Mouse (Mus musculus) midbrain, embryonic 16.5 days (tissue): ENCODE measurements at regions not wholly inside any gene's neighbourhood (a gene's known extent, or its start where the extent isn't known, plus 50 kb on each side); places are given as distances from the start of the nearest gene placed in this dataset.

ENCODE experiments used
- ATAC-seq: fragments of 200-750 bp; cut with Nextera tagmentation; 2 replicates; pipeline ENCODE4 v1.8.0; 2017; ENCODE audit warnings: moderate TSS enrichment
- H3K27ac ChIP-seq: fragments of 300-500 bp; sonication (generic); 2 replicates; pipeline ENCODE4 v1.5.1; 2014; ENCODE audit warnings: mild to moderate bottlenecking, low read length, mixed read lengths
- H3K27me3 ChIP-seq: fragments of 300-500 bp; sonication (generic); 2 replicates; pipeline ENCODE4 v1.6.1; 2014; ENCODE audit warnings: low read depth, low read length, mixed read lengths; ENCODE audit not compliant: control insufficient read depth, insufficient read depth
- H3K36me3 ChIP-seq: fragments of 300-500 bp; sonication (generic); 2 replicates; pipeline ENCODE4 v1.6.1; 2014; ENCODE audit warnings: mild to moderate bottlenecking, low read length, moderate library complexity, mixed read lengths; ENCODE audit not compliant: control insufficient read depth, insufficient read depth
- H3K4me1 ChIP-seq: fragments of 300-500 bp; sonication (generic); 2 replicates; pipeline ENCODE4 v1.6.1; 2014; ENCODE audit warnings: mild to moderate bottlenecking, low read length, mixed read lengths; ENCODE audit not compliant: control insufficient read depth, insufficient read depth
- H3K4me2 ChIP-seq: fragments of 300-500 bp; sonication (generic); 2 replicates; pipeline ENCODE4 v1.6.1; 2014; ENCODE audit warnings: mild to moderate bottlenecking, low read length, mixed read lengths
- H3K4me3 ChIP-seq: fragments of 300-500 bp; sonication (generic); 2 replicates; pipeline ENCODE4 v1.5.1; 2014; ENCODE audit warnings: low read depth, mild to moderate bottlenecking, low read length, moderate library complexity, mixed read lengths
- H3K9ac ChIP-seq: fragments of 300-500 bp; sonication (generic); 2 replicates; pipeline ENCODE4 v1.6.1; 2014; ENCODE audit warnings: low read depth, low read length, mixed read lengths
- H3K9me3 ChIP-seq: fragments of 300-500 bp; sonication (generic); replicated peaks from 2 replicates; pipeline ENCODE4 v1.6.1; 2014; ENCODE audit warnings: mild to moderate bottlenecking, low read length, mixed read lengths; ENCODE audit not compliant: control insufficient read depth, poor library complexity, severe bottlenecking
- WGBS: fragments of 180-500 bp; shearing (Covaris S2); extraction: QIAGEN DNeasy Blood & Tissue Kit; methylation state at CpG from one replicate; pipeline ENCODE4 v1.1.7; 2014; 5-methylcytosine and 5-hydroxymethylcytosine counted together

DNA sequence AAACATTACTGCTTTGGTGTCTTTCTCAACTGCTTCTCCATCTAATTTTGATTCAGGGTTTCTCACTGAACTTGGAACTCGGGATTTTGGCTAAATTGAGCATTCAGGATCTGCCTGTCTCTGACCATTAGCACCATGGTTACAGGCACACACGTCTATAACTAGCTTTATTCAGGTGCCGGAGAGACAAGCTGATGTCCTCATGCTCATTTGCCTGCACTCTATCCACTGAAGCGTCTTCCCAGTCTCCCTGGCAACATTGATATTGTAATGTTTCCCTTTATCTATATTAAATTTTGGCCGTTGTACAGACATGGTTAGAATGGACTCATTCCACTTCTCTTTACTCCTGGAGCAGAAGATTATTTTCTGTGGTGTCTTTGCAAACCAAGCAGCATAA is 520.3 kb downstream of the Lmo7 start:
- ATAC-seq, result peak; percentile 51; the same call in 1 of the 2 replicates
- Histone ChIP-seq H3K27ac (peak overlapping the region; percentile 41; the same call in 1 of the 2 replicates), H3K36me3 (no peaks in the 10 kb centered on the region), H3K9ac (no peak overlapping the region), H3K9me3 (no peaks in the 10 kb centered on the region), H3K4me1 (peaks cover 13% of the 10 kb centered on the region), H3K27me3 (no peaks in the 10 kb centered on the region), H3K4me2 (no peak overlapping the region), H3K4me3 (no peak overlapping the region)
- WGBS, result 31% methylated on average over 5 of the region's 5 CpGs

DNA sequence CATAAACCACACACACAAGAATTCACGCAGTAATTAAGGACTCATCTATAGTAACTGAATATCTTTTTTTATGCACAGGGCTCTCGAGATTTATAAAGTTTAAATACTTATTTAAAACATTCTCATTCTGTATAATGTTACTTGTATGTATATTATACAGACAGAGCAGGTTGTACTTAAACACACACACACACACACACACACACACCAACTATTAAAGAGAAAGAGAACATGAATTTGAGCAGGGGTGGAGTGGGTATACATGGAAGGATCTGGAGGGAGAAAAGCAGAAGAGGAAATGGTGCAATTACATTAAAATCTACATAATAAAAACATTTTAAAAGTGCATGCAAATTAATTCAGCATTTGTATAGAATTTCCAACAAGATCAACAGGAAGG is 518.8 kb downstream of the Lmo7 start:
- no peak for ATAC-seq
- WGBS, result 82% methylated on average over 2 of the region's 2 CpGs
- H3K27ac ChIP-seq, result no peak overlapping the region

DNA sequence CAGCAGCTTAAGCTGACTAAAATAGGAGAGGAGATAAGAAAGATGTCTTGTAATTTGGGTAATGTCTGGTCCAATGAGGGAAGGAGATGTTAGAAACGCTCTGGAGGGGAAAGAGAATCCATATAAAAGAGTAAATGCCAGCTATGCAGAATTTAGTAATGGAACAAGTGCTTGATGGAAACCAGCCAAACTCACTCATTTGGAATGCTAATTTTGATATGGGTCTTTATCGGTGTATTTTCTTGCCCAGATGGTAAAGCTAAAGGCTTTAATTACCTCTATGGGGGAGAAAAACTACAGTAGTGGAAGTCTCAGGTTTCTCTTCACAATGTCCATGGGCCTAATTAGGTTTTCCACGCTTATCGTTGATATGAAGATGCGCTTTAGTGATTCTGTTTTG is 518.3 kb downstream of the Lmo7 start:
- H3K4me3 ChIP-seq, result no peak overlapping the region
- no peaks in the 10 kb centered on the region for H3K36me3 ChIP-seq
- no peak overlapping the region for H3K27ac ChIP-seq
- H3K4me1 ChIP-seq, result peaks cover 18% of the 10 kb centered on the region
- no peak overlapping the region for H3K9ac ChIP-seq
- no peaks in the 10 kb centered on the region for H3K9me3 ChIP-seq
- H3K4me2 ChIP-seq, result no peak overlapping the region
- ATAC-seq, result no peak
- H3K27me3 ChIP-seq, result no peaks in the 10 kb centered on the region
- WGBS, result 57% methylated on average over 5 of the region's 5 CpGs

More for the DNA sequence above, 518.8 kb downstream of the Lmo7 start:
- no peak overlapping the region for H3K4me3 ChIP-seq
- no peaks in the 10 kb centered on the region for H3K36me3 ChIP-seq
- H3K4me1 ChIP-seq, result peaks cover 18% of the 10 kb centered on the region
- H3K9ac ChIP-seq, result no peak overlapping the region
- no peak overlapping the region for H3K4me2 ChIP-seq
- no peaks in the 10 kb centered on the region for H3K27me3 ChIP-seq
- no peaks in the 10 kb centered on the region for H3K9me3 ChIP-seq

DNA sequence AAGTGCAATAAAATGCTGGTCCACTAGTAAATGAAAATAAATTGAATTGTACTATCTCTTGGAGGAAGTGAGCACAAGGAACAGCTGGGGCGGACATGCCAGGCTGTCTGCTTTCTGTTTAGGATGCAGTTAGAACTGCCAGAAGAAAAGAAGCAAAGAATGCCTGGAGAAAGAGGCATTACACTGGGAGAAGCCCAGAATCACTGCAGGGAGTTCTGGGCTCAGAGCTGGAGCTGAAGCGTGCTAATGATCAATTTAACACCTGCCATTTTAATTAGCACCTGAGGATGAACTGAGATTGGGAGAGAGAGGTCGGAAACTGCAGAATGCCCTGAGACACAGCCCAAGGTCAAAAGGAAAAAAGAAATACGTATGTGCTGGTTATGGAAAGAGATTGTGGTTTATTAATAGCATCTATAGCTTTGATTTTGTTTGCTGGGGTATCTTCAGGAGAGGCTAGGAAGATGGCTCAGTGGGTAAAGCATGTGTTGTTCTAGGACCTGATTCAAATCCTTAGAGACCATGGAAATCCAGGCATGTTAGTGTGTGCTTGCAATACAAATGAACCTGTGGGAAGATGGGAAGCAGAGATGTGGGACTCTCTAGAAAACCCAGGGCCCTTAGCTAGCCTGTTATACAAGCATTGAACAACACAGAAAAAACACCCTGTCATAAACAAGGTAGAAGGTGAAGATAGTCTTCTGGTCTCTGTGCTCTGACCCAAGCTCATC is 514.2 kb downstream of the Lmo7 start:
- H3K27me3 ChIP-seq, result no peaks in the 10 kb centered on the region
- H3K36me3 ChIP-seq, result no peaks in the 10 kb centered on the region
- no peak overlapping the region for H3K9ac ChIP-seq
- no peak overlapping the region for H3K4me2 ChIP-seq
- H3K9me3 ChIP-seq, result no peaks in the 10 kb centered on the region
- WGBS, result 31% methylated on average over 4 of the region's 4 CpGs
- peaks cover 6% of the 10 kb centered on the region for H3K4me1 ChIP-seq
- H3K27ac ChIP-seq, result peak overlapping the region; percentile 22; the same call in 1 of the 2 replicates
- H3K4me3 ChIP-seq, result no peak overlapping the region
- no peak; the same call in 1 of the 2 replicates for ATAC-seq

DNA sequence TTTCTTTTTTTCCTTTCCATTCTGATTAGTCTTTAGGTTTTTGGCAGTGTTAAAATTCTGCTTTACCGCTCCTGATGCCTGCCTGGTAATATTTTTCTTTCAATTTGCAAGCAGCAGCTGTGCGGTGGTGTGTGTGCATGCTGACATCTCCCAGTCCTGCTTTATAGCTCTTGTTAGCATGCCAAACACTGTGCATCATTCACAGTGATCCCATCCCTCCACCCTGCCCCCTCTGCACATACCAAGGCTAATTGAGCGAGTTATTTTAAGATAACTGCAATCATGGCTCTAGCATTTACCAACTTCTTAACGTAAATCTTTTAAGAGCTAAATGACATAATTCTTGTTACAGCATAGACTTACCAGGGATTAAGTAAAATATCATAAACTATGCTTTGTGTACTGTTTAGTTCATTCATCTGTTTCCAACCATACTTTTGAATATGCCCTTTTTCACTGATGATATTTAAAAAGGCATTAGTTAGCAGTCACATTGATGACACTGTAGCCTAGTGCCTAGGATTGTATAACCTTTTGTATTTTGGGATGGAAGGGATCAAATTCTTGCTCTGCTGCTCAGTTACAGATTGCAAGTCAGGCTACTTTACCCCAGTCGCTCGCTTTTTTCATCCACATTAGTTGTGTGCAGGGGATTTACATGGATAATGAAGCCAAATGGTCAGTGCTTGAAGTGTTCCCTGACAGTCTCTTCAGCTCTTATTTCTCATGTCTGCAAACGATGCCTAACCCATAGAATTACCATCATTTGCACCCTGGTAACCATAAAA is 487.0 kb downstream of the Lmo7 start:
- H3K4me3 ChIP-seq, result no peak overlapping the region
- no peaks in the 10 kb centered on the region for H3K9me3 ChIP-seq
- no peak overlapping the region for H3K27ac ChIP-seq
- H3K27me3 ChIP-seq, result no peaks in the 10 kb centered on the region
- no peak overlapping the region for H3K9ac ChIP-seq
- 19% methylated on average over 7 of the region's 7 CpGs for WGBS
- no peaks in the 10 kb centered on the region for H3K36me3 ChIP-seq
- H3K4me2 ChIP-seq, result no peak overlapping the region
- H3K4me1 ChIP-seq, result peaks cover 11% of the 10 kb centered on the region
- peak; percentile 89 for ATAC-seq

DNA sequence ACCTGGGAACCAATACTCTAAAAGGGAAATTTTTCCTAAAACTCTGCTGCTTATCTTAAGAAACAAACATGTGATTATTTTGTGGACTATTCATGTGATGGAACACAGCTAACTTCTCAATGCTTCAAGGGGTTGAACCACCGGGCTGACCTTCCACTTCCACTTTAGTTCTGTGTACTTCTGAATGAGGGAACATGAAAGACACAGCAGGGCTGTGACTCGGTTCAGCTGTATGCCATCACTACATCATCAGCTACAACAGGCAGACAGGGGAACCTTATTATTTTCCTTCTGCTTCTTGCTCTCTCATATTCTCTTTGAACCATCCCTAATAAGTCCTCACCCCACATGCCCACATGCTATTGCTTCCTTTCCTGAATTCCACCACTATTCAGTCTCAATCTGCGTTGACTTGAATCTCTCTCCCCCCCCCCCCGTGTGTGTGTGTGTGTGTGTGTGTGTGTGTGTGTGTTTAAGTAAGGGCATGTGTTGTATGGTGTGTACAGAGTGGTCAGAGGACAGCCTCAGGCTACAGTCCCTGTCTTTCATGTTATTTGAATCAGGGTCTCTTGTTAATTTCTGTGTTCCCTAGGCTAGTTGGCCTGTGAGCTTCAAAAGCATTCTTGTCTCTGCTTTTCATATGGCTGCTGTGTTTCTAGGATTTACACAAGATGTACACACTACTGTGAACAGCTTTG is 485.7 kb downstream of the Lmo7 start:
- ATAC-seq, result peak; percentile 56; the same call in 1 of the 2 replicates
- no peak overlapping the region for H3K4me2 ChIP-seq
- no peak overlapping the region for H3K4me3 ChIP-seq
- no peaks in the 10 kb centered on the region for H3K36me3 ChIP-seq
- H3K9ac ChIP-seq, result no peak overlapping the region
- H3K27me3 ChIP-seq, result no peaks in the 10 kb centered on the region
- peaks cover 11% of the 10 kb centered on the region for H3K4me1 ChIP-seq
- 46% methylated on average over 4 of the region's 4 CpGs for WGBS
- no peaks in the 10 kb centered on the region for H3K9me3 ChIP-seq
- peak overlapping the region; percentile 10; the same call in 1 of the 2 replicates for H3K27ac ChIP-seq

DNA sequence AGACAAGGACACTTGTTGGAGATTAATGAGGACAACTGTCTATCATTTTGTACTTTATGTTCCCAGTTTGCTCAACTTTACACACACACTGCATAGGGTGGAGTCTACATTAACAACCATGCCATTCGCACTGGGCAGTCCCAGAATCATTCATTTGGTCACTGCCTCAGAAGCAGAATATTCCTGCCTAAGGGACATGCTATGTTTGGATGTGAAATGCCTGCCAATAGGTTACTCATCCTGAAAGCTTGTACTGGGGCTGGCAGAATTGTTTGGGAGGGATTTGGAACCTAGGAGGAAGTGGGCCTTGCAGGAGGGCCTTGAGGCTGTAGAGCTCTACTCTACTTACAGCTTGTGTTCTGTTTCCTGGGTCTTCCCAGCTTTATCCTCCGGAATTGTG is 482.3 kb downstream of the Lmo7 start:
- peaks cover 11% of the 10 kb centered on the region for H3K4me1 ChIP-seq
- H3K36me3 ChIP-seq, result no peaks in the 10 kb centered on the region
- H3K9ac ChIP-seq, result no peak overlapping the region
- H3K27ac ChIP-seq, result no peak overlapping the region
- no peak for ATAC-seq
- no peak overlapping the region for H3K4me2 ChIP-seq
- no peaks in the 10 kb centered on the region for H3K9me3 ChIP-seq
- 98% methylated on average over 2 of the region's 2 CpGs for WGBS
- H3K4me3 ChIP-seq, result no peak overlapping the region
- H3K27me3 ChIP-seq, result no peaks in the 10 kb centered on the region

DNA sequence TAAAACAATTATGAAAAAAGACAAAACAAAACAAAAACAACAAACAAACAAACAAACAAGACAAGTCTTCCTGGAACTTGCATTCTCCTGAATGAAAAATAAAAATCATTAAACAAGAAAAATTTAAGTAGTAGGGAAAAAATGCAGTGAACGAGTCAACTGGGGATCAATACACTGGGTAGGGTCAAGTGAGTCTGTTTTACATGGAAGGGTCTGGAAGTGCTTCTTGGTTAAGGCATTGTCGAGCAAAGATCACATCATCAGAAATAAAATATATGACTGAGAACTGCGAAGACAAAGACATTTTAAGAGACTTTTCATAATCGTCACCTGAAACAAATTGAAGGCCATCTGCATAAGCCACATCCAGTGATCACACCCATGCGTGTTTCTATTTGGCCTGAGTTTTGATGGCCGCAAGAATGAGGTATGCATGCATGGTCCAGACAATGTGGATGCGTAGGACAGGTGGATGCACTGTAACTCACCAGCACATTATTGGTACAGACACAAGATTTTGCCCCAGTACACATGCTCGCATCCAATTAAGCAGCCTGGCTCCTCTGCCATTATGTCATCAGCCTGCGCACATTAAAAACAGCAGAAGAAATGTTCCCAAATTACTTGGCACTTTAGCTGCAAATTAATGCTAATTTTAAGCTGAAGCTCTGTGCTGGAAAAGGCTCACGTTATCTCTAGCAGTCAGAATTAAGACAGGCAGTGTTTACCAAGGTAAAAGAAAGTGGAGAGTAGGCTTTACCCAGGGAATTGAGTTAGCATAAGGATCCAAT is 475.3 kb downstream of the Lmo7 start:
- ATAC-seq, result no peak; the same call in 1 of the 2 replicates
- WGBS, result 81% methylated on average over 10 of the region's 10 CpGs

More for the DNA sequence above, 475.3 kb downstream of the Lmo7 start:
- Histone ChIP-seq H3K9me3 (no peaks in the 10 kb centered on the region), H3K4me1 (no peaks in the 10 kb centered on the region), H3K27me3 (no peaks in the 10 kb centered on the region), H3K36me3 (no peaks in the 10 kb centered on the region), H3K9ac (no peak overlapping the region), H3K4me2 (no peak overlapping the region), H3K4me3 (no peak overlapping the region), H3K27ac (no peak overlapping the region)
